Mouse (Mus musculus): Measurements from ENCODE around the gene Brd9. TPM values are rescaled to one million over a fixed set of nuclear protein-coding genes. Genes with fewer than 3 reads are reported as not detected.

Gene Brd9
- polyA plus RNA-seq (2017; shearing (Covaris generic)), result 84.4 TPM

GRCm38 (mm10) chr13:73937321-73938176 lies at the start of gene Brd9, which contains the start of gene Trip13:
TSS of gene Brd9 (plus strand) at chr13:73937811.
TSS of gene Trip13 (minus strand) at chr13:73937784.

GRCm38 (mm10) chr13:73963551-73963950 lies 25.9 kb downstream of the Brd9 start, which contains the start of gene Zdhhc11:
TSS of gene Zdhhc11 (plus strand) at chr13:73963851.

GRCm38 (mm10) chr13:74008948-74009718 lies 71.5 kb downstream of the Brd9 start, which contains the start of gene Tppp:
TSS of gene Tppp (plus strand) at chr13:74009407.

Other genes with a start within 250 kb of the Brd9 start
- not detected for gene Slc6a19, start 232.9 kb upstream of the Brd9 start, polyA plus RNA-seq (2017; shearing (Covaris generic))
- gene Slc12a7, start 204.7 kb upstream of the Brd9 start, polyA plus RNA-seq (2017; shearing (Covaris generic)), result 119 TPM
- gene Nkd2, start 90.2 kb upstream of the Brd9 start, polyA plus RNA-seq (2017; shearing (Covaris generic)), result 0.37 TPM
- gene Trip13, start within 50 bp of the Brd9 start, polyA plus RNA-seq (2017; shearing (Covaris generic)), result 2.6 TPM
- gene Zdhhc11, start 26.0 kb downstream of the Brd9 start, polyA plus RNA-seq (2017; shearing (Covaris generic)), result not detected
- gene Tppp, start 71.6 kb downstream of the Brd9 start, polyA plus RNA-seq (2017; shearing (Covaris generic)), result 0.86 TPM
- 7.9 TPM for gene Cep72, start 124.5 kb downstream of the Brd9 start, polyA plus RNA-seq (2017; shearing (Covaris generic))
- not detected for gene Slc9a3, start 183.6 kb downstream of the Brd9 start, polyA plus RNA-seq (2017; shearing (Covaris generic))